Comparison of ENCODE assay signal across 8 mouse cellular contexts in the genomic region with DNA sequence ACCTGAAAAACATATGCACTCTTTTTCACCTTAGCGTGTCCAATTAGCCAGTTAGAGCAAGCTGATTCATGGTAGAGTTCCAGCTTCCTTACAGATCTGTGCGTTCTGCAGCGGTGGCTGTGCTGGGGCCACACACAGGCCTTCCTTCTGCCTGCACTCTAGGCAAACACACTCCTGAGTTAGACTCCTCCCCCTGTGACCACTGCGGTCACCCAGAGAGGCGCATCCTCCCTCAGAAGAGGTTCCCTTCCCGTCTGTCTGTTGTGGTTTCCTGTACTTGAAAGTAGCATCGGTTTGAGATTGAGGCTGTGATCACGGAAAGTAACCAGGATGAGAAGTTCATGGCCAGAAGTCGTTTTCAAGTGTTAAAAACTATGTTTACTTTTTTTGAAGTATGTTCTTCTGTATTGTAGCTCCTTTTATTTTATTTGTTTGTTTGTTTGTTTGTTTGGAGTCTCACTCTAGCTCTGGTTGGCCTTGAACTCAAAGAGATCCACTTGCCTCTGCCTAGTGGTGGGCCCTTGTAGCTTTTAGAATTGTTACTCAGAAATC.
DNase-seq lines count a peak whose midpoint lies in the region; ATAC-seq and TF ChIP-seq lines count a peak whose summit lies in the region.
"Had no signal": no experiment of that assay in that cellular context is flagged by ENCODE, and none has a peak within 500 bp of the region (broad histone marks: within the 10 kb centered on the region; RNA-seq: fewer than 3 reads in every experiment).

No protein-coding gene starts in this region.

- no peak for TF ChIP-seq CTCF in stomach, postnatal 0 days (IDR thresholded peaks at IDR 0.05; ENCODE audit: low read depth)

- no peak overlapping the region for H3K4me3 ChIP-seq in stomach, embryonic 15.5 days (replicated peaks)
- H3K4me3 ChIP-seq in stomach, postnatal 0 days (ENCODE audit: low read depth, low read length) = no peak overlapping the region
- H3K4me3 ChIP-seq in forebrain, embryonic 12.5 days (replicated peaks) = no peak overlapping the region
- H3K4me3 ChIP-seq: lung, embryonic 15.5 days had no signal

- no peak overlapping the region for H3K4me2 ChIP-seq in stomach, embryonic 15.5 days
- no peak overlapping the region for H3K4me2 ChIP-seq in stomach, postnatal 0 days (replicated peaks; ENCODE audit: low read depth)
- no peak overlapping the region for H3K4me2 ChIP-seq in forebrain, embryonic 12.5 days
- H3K4me2 ChIP-seq: lung, embryonic 15.5 days had no signal

- peaks cover 11% of the 10 kb centered on the region for H3K36me3 ChIP-seq in stomach, embryonic 15.5 days
- H3K36me3 ChIP-seq in stomach, postnatal 0 days (ENCODE audit: control insufficient read depth, insufficient read depth, low read length) = peaks cover 5% of the 10 kb centered on the region; the same call in 1 of the 2 replicates
- H3K36me3 ChIP-seq in forebrain, embryonic 12.5 days (replicated peaks) = peaks cover 42% of the 10 kb centered on the region

- no peaks in the 10 kb centered on the region for H3K27me3 ChIP-seq in stomach, embryonic 15.5 days (replicated peaks)
- no peaks in the 10 kb centered on the region for H3K27me3 ChIP-seq in stomach, postnatal 0 days (ENCODE audit: control insufficient read depth, insufficient read depth, low read length)
- no peaks in the 10 kb centered on the region for H3K27me3 ChIP-seq in forebrain, embryonic 12.5 days
- H3K27me3 ChIP-seq: lung, embryonic 15.5 days had no signal

- 0 out of 2 replicates have a peak, but pooled peaks cover 7% of the 10 kb centered on the region for H3K4me1 ChIP-seq in stomach, embryonic 15.5 days
- no peaks in the 10 kb centered on the region for H3K4me1 ChIP-seq in stomach, postnatal 0 days (replicated peaks; ENCODE audit: control insufficient read depth, insufficient read depth)
- peaks cover 22% of the 10 kb centered on the region for H3K4me1 ChIP-seq in forebrain, embryonic 12.5 days

- no peak for TF ChIP-seq EP300 in stomach, postnatal 0 days (optimal IDR thresholded peaks at IDR 0.05)

- H3K27ac ChIP-seq in stomach, embryonic 15.5 days = no peak overlapping the region
- no peak overlapping the region for H3K27ac ChIP-seq in stomach, postnatal 0 days (replicated peaks)
- H3K27ac ChIP-seq in forebrain, embryonic 12.5 days = no peak overlapping the region
- H3K27ac ChIP-seq: lung, embryonic 15.5 days had no signal

- no peak overlapping the region for H3K9ac ChIP-seq in stomach, embryonic 15.5 days
- H3K9ac ChIP-seq in stomach, postnatal 0 days (ENCODE audit: low read length) = no peak overlapping the region
- no peak overlapping the region for H3K9ac ChIP-seq in forebrain, embryonic 12.5 days
- H3K9ac ChIP-seq: lung, embryonic 15.5 days had no signal

- H3K9me3 ChIP-seq in stomach, embryonic 15.5 days = no peaks in the 10 kb centered on the region
- no peaks in the 10 kb centered on the region for H3K9me3 ChIP-seq in stomach, postnatal 0 days (ENCODE audit: control insufficient read depth, low read length)
- no peaks in the 10 kb centered on the region for H3K9me3 ChIP-seq in forebrain, embryonic 12.5 days
- H3K9me3 ChIP-seq: lung, embryonic 15.5 days had no signal

- DNase-seq in stomach, postnatal 0 days (ENCODE audit: low spot score) = no peak
- peak; percentile 29 for DNase-seq in kidney, postnatal 14 days
- DNase-seq in ovary, postnatal 14 days (ENCODE audit: low spot score) = no peak
- no peak for DNase-seq in testis, postnatal 10 days (ENCODE audit: low spot score)

- 57% methylated on average over 9 of the region's 9 CpGs for WGBS in stomach, embryonic 15.5 days
- 59% methylated on average over 9 of the region's 9 CpGs for WGBS in stomach, postnatal 0 days
- 74% methylated on average over 9 of the region's 9 CpGs for WGBS in forebrain, embryonic 12.5 days

- peak; percentile 56; the same call in 1 of the 2 replicates for ATAC-seq in stomach, embryonic 15.5 days (ENCODE audit: insufficient read depth, low FRiP score, low read depth)
- ATAC-seq in stomach, postnatal 0 days (ENCODE audit: low FRiP score, low TSS enrichment) = no peak
- ATAC-seq in megakaryocyte-erythroid progenitor cell, adult 5-6 weeks (replicated peaks; ENCODE audit: low FRiP score, low TSS enrichment, poor library complexity, severe bottlenecking) = peak; percentile 86
- no peak for ATAC-seq in forebrain, embryonic 12.5 days (ENCODE audit: low FRiP score)

Comparison
In these comparisons a context has a peak if more than half of its experiments do, and no peak if none do; other contexts are left out.
1. ATAC-seq: peak in stomach, embryonic 15.5 days (single experiment) and megakaryocyte-erythroid progenitor cell, adult 5-6 weeks (single experiment); none in stomach, postnatal 0 days (single experiment) and forebrain, embryonic 12.5 days (single experiment).